Mouse (Mus musculus): ENCODE measurements around the gene Sesn1.
"Not testable (repeated sequence)": the region's sequence is repeated elsewhere in the genome, so short reads cannot be mapped to it uniquely, and the experiment has no call there.

- not testable (repeated sequence) for TF ChIP-seq CTCF, EP300 (IDR thresholded peaks at IDR 0.05)
Measured at GRCm38 (mm10) chr10:41823282-41823675, 13.5 kb downstream of the Sesn1 start.
